In the genomic region with DNA sequence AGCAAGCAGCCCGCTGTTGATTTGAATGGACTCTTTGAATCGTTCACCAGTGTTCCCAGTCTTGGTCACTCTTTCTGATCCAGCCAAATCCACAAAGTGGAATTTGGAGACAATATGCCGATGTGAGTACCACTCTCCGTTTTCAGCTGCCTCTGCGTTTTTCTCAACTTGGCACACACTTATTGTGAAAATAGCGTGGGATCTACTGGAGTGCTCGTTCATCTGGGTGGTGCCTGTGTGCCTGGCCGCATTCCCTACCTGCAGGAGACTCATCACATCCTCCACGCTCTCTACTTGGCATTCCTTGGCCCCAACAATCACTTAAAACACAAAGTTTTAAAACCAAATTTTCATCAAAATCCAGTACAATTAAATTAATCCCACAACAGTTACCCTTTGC, we compare ENCODE assay signal across 32 mouse cellular contexts. TPM values are rescaled to one million over a fixed set of nuclear protein-coding genes. Genes with fewer than 3 reads are reported as not detected.
DNase-seq lines count a peak whose midpoint lies in the region; ATAC-seq lines count a peak whose summit lies in the region.
"Had no signal": no experiment of that assay in that cellular context is flagged by ENCODE, and none has a peak within 500 bp of the region (broad histone marks: within the 10 kb centered on the region; RNA-seq: fewer than 3 reads in every experiment).

No protein-coding gene starts in this region.

- peak; percentile 77 for ATAC-seq in frontal cortex, adult (ENCODE audit: low TSS enrichment)
- ATAC-seq in heart, embryonic 12.5 days (ENCODE audit: insufficient number of reproducible peaks, low FRiP score), result no peak
- ATAC-seq: activated CD4-positive, CD25-positive, alpha-beta regulatory T cell, adult 4 months; forebrain, embryonic 16.5 days; intestine, postnatal 0 days; midbrain, embryonic 13.5 days had no signal

- H3K36me3 ChIP-seq in heart, embryonic 12.5 days, result no peaks in the 10 kb centered on the region
- H3K36me3 ChIP-seq: midbrain, embryonic 13.5 days; neural tube, embryonic 13.5 days had no signal

- no peaks in the 10 kb centered on the region for H3K4me1 ChIP-seq in heart, embryonic 12.5 days (replicated peaks)
- H3K4me1 ChIP-seq: midbrain, embryonic 13.5 days; neural tube, embryonic 13.5 days had no signal

- DNase-seq in frontal cortex, postnatal 25 days (ENCODE audit: low spot score in 2 of 2), result no peak
- peak; percentile 17 for DNase-seq in layer of hippocampus, adult 9-11 months
- DNase-seq in layer of hippocampus, adult 18-20 months (ENCODE audit: low spot score in 2 of 2), result no peak
- DNase-seq in right cerebral cortex, adult 18-20 months, result peak; percentile 34
- no peak for DNase-seq in right cerebral cortex, postnatal 4 days
- DNase-seq: adrenal gland, adult 2 months; adrenal gland, postnatal 36 days; cerebellum, adult 2 months; cerebellum, postnatal 14 days; gastrocnemius, postnatal 25 days; heart, adult 18-20 months; kidney, adult 9 months; kidney, postnatal 25 days; liver; lung, adult 2 months; lung, postnatal 10 days; thymus, postnatal 4 days had no signal

- no peaks in the 10 kb centered on the region for H3K27me3 ChIP-seq in heart, embryonic 12.5 days (replicated peaks)
- H3K27me3 ChIP-seq: CH12.LX; midbrain, embryonic 13.5 days; neural tube, embryonic 13.5 days had no signal

- 0 out of 2 replicates have a peak, but pooled peaks cover 2% of the 10 kb centered on the region for H3K9me3 ChIP-seq in heart, embryonic 12.5 days (replicated peaks)
- H3K9me3 ChIP-seq: midbrain, embryonic 13.5 days; neural tube, embryonic 13.5 days had no signal

- H3K4me2 ChIP-seq in heart, embryonic 12.5 days, result no peak overlapping the region
- H3K4me2 ChIP-seq: heart, embryonic 11.5 days; hindbrain, embryonic 14.5 days; midbrain, embryonic 13.5 days; neural tube, embryonic 13.5 days had no signal

- H3K27ac ChIP-seq in heart, embryonic 12.5 days (ENCODE audit: poor library complexity, severe bottlenecking), result no peak overlapping the region
- H3K27ac ChIP-seq: hindbrain, embryonic 14.5 days; liver, embryonic 14.5 days; macrophage; midbrain, embryonic 13.5 days; neural tube, embryonic 13.5 days had no signal

- 85% methylated on average over 9 of the region's 9 CpGs for WGBS in heart, embryonic 12.5 days

- no peak overlapping the region for H3K4me3 ChIP-seq in heart, embryonic 12.5 days
- H3K4me3 ChIP-seq: erythroblast, embryonic 14.5 days; midbrain, embryonic 13.5 days; neural tube, embryonic 13.5 days had no signal

- H3K9ac ChIP-seq in heart, embryonic 12.5 days, result no peak overlapping the region
- H3K9ac ChIP-seq: hindbrain, embryonic 14.5 days; liver, embryonic 14.5 days; midbrain, embryonic 13.5 days; neural tube, embryonic 13.5 days had no signal

RNA-seq across cellular contexts. Expression of gene Kif27, which starts 14.4 kb away (rescaled TPM):
- 1 to 10 TPM; 3.3 to 3.6 TPM for total RNA-seq in layer of hippocampus, adult 18-20 months (2021)
- 0.40 and 0.41 TPM in 2 replicates for polyA plus RNA-seq in heart, embryonic 12.5 days (2016; fragmentation: Nextera tagmentation; extraction: Ambion mirVana)
- total RNA-seq: CH12.LX; gastrocnemius, adult 18-20 months; hematopoietic stem cell, adult 5-6 weeks had no signal
- polyA plus RNA-seq: activated CD4-positive, CD25-positive, alpha-beta regulatory T cell, adult 4 months had no signal

RNA-seq across cellular contexts. Expression of gene 2210016F16Rik, which starts 40.5 kb away (rescaled TPM):
- 1 to 10 TPM; 7.8 to 8.3 TPM for total RNA-seq in layer of hippocampus, adult 18-20 months (2021)
- 27.9 and 30.5 TPM in 2 replicates for polyA plus RNA-seq in heart, embryonic 12.5 days (2016; fragmentation: Nextera tagmentation; extraction: Ambion mirVana)

RNA-seq across cellular contexts. Expression of gene Rmi1, which starts 57.5 kb away (rescaled TPM):
- total RNA-seq in layer of hippocampus, adult 18-20 months (2021), result 10 to 100 TPM; 15.4 to 16.6 TPM
- 20.7 and 23.1 TPM in 2 replicates for polyA plus RNA-seq in heart, embryonic 12.5 days (2016; fragmentation: Nextera tagmentation; extraction: Ambion mirVana)

RNA-seq across cellular contexts. Expression of gene Hnrnpk, which starts 58.6 kb away (rescaled TPM):
- total RNA-seq in layer of hippocampus, adult 18-20 months (2021), result 100 to 1,000 TPM; 658 to 684 TPM
- 1,144 and 1,169 TPM in 2 replicates for polyA plus RNA-seq in heart, embryonic 12.5 days (2016; fragmentation: Nextera tagmentation; extraction: Ambion mirVana)

Comparison
In these comparisons a context has a peak if more than half of its experiments do, and no peak if none do; other contexts are left out.
1. DNase-seq: peak in layer of hippocampus, adult 9-11 months (single experiment) and right cerebral cortex, adult 18-20 months (single experiment); none in frontal cortex, postnatal 25 days (0 of 2), layer of hippocampus, adult 18-20 months (0 of 2) and right cerebral cortex, postnatal 4 days (single experiment).